Mouse (Mus musculus): Measurements from ENCODE around the gene Adgrg1. TPM values are rescaled to one million over a fixed set of nuclear protein-coding genes. Genes with fewer than 3 reads are reported as not detected.
"Not testable (repeated sequence)": the region's sequence is repeated elsewhere in the genome, so short reads cannot be mapped to it uniquely, and the experiment has no call there.

Gene Adgrg1
- polyA plus RNA-seq, 1 experiment from 2014 or later, result 33.8 TPM

- no peak overlapping the region for H3K27ac ChIP-seq (ENCODE audit: low read depth)
- H3K4me1 ChIP-seq (ENCODE audit: insufficient read depth), result no peaks in the 10 kb centered on the region
- H3K36me3 ChIP-seq (ENCODE audit: insufficient read depth), result no peaks in the 10 kb centered on the region
- no peak overlapping the region for H3K4me3 ChIP-seq (ENCODE audit: low read depth, low read length)
- H3K27me3 ChIP-seq (ENCODE audit: insufficient read depth, low read length), result no peaks in the 10 kb centered on the region
- H3K9ac ChIP-seq, result no peak overlapping the region
- no peaks in the 10 kb centered on the region for H3K9me3 ChIP-seq (ENCODE audit: low read depth, low read length)
- H3K4me2 ChIP-seq, result no peak overlapping the region
- ATAC-seq (ENCODE audit: insufficient read depth) (no peak), DNase-seq (peak; percentile 43)
- TF ChIP-seq CTCF (IDR thresholded peaks at IDR 0.05; ENCODE audit: low read depth), result peak; percentile 67
- WGBS, result 68% methylated on average over 2 of the region's 2 CpGs
Measured at GRCm38 (mm10) chr8:95025421-95025820, 50.9 kb downstream of the Adgrg1 start.

- 50% methylated on average over 7 of the region's 7 CpGs for WGBS
- H3K4me1 ChIP-seq (ENCODE audit: insufficient read depth); H3K36me3 ChIP-seq (ENCODE audit: insufficient read depth); H3K9me3 ChIP-seq (ENCODE audit: low read depth, low read length); H3K4me2 ChIP-seq; H3K4me3 ChIP-seq (ENCODE audit: low read depth, low read length); ATAC-seq (ENCODE audit: insufficient read depth); H3K9ac ChIP-seq; H3K27ac ChIP-seq (ENCODE audit: low read depth); H3K27me3 ChIP-seq (ENCODE audit: insufficient read depth, low read length): not testable (repeated sequence)
- DNase-seq, result peak; percentile 84
Measured at GRCm38 (mm10) chr8:95028391-95028790, 53.8 kb downstream of the Adgrg1 start.

- Histone ChIP-seq H3K4me1 (ENCODE audit: insufficient read depth) (no peaks in the 10 kb centered on the region), H3K36me3 (ENCODE audit: insufficient read depth) (no peaks in the 10 kb centered on the region), H3K27me3 (ENCODE audit: insufficient read depth, low read length) (no peaks in the 10 kb centered on the region), H3K4me2 (no peak overlapping the region), H3K27ac (ENCODE audit: low read depth) (no peak overlapping the region), H3K4me3 (ENCODE audit: low read depth, low read length) (no peak overlapping the region), H3K9me3 (ENCODE audit: low read depth, low read length) (no peaks in the 10 kb centered on the region), H3K9ac (no peak overlapping the region)
- DNase-seq (peak; percentile 56), ATAC-seq (ENCODE audit: insufficient read depth) (peak; percentile 92)
- WGBS, result 54% methylated on average over 7 of the region's 7 CpGs
- no peak for TF ChIP-seq CTCF (IDR thresholded peaks at IDR 0.05; ENCODE audit: low read depth)
Measured at GRCm38 (mm10) chr8:95037106-95037925, 62.8 kb downstream of the Adgrg1 start.

DNA sequence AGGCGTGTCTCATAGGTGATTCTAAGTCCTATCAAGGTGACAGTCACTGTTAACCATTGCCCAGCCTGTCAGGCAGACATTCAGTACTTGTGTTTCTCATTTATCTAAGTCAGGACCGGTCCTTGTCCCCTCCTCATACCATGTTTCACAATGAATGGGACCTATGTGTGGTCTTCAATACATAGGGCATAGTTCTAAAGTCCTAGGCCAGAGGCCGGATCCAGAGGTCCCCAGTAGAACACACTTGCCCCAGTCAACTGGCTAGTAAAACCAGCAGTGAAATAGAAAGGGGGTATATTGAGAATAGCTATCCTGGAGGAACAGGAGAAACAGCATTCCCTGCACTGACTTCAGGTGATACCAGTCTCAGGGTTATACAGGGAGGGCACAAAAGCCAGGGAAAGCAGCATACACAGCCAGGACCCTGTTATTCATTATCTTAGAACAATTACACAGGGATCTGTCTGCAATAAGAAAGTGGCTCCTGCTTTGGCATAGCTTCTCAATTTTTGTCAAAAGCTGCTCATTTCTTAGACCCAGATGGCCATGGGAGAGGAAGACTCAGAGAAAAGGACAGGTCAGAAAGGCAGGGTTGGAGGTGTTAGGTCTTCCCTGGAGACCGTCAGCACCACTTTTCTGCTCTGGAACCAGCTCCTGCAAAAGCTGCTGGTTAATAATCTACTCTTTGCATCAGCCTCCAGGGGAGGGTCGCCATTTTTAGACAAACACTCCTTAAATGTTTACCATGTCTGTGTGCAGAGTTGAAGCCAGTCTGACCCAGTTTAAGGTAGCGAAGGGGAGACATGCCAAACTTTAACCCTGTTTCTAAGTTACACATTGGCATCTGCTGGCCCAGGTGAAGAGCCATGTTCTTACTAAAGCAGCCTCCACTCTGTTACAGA lies 67.6 kb downstream of the Adgrg1 start:
- no peak for TF ChIP-seq CTCF (IDR thresholded peaks at IDR 0.05; ENCODE audit: low read depth)
- no peaks in the 10 kb centered on the region for H3K9me3 ChIP-seq (ENCODE audit: low read depth, low read length)
- no peaks in the 10 kb centered on the region for H3K36me3 ChIP-seq (ENCODE audit: insufficient read depth)
- no peak overlapping the region for H3K4me3 ChIP-seq (ENCODE audit: low read depth, low read length)
- no peak overlapping the region for H3K9ac ChIP-seq
- H3K4me1 ChIP-seq (ENCODE audit: insufficient read depth), result no peaks in the 10 kb centered on the region
- peak overlapping the region; percentile 5; the same call in 1 of the 2 replicates for H3K4me2 ChIP-seq
- 39% methylated on average over 6 of the region's 6 CpGs for WGBS
- ATAC-seq (ENCODE audit: insufficient read depth), result peak; percentile 79
- H3K27ac ChIP-seq (ENCODE audit: low read depth), result peak overlapping the region; percentile 85
- no peaks in the 10 kb centered on the region for H3K27me3 ChIP-seq (ENCODE audit: insufficient read depth, low read length)
- peak; percentile 55 for DNase-seq

- ATAC-seq (ENCODE audit: insufficient read depth) (no peak), DNase-seq (no peak)
Measured at GRCm38 (mm10) chr8:95044811-95045210, 70.3 kb downstream of the Adgrg1 start.

DNA sequence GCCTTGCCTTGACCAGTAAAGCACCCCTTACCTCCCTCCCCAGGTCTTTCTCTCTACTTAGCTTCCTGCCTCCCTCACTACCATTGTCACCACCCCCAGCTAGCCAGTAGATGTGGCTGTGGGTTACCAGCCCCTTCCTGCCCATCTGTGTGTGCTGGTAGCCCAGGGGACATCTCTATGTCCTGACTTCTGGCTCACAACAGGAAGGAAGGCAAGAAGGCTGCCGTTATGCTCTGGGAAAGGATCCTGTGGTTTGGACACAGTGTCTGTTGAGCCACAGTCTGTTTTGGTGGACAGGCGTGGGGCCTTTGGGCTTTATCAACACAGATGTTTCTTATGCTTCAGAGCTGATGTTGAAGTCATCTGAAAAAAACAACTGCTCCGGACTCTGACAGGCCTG lies 72.4 kb downstream of the Adgrg1 start:
- TF ChIP-seq CTCF (IDR thresholded peaks at IDR 0.05; ENCODE audit: low read depth), result no peak

More at GRCm38 (mm10) chr8:95044811-95045210, 70.3 kb downstream of the Adgrg1 start:
- Histone ChIP-seq H3K9ac (no peak overlapping the region), H3K4me3 (ENCODE audit: low read depth, low read length) (no peak overlapping the region), H3K4me2 (no peak overlapping the region), H3K4me1 (ENCODE audit: insufficient read depth) (no peaks in the 10 kb centered on the region), H3K27ac (ENCODE audit: low read depth) (no peak overlapping the region), H3K9me3 (ENCODE audit: low read depth, low read length) (no peaks in the 10 kb centered on the region), H3K36me3 (ENCODE audit: insufficient read depth) (no peaks in the 10 kb centered on the region), H3K27me3 (ENCODE audit: insufficient read depth, low read length) (no peaks in the 10 kb centered on the region)
- 46% methylated on average over 4 of the region's 4 CpGs for WGBS
- TF ChIP-seq CTCF (IDR thresholded peaks at IDR 0.05; ENCODE audit: low read depth), result no peak

More for the DNA sequence above, 72.4 kb downstream of the Adgrg1 start:
- H3K27me3 ChIP-seq (ENCODE audit: insufficient read depth, low read length), result no peaks in the 10 kb centered on the region
- no peaks in the 10 kb centered on the region for H3K36me3 ChIP-seq (ENCODE audit: insufficient read depth)
- no peak overlapping the region for H3K9ac ChIP-seq
- no peak overlapping the region for H3K4me2 ChIP-seq
- no peaks in the 10 kb centered on the region for H3K4me1 ChIP-seq (ENCODE audit: insufficient read depth)
- DNase-seq, result no peak
- ATAC-seq (ENCODE audit: insufficient read depth), result no peak
- H3K9me3 ChIP-seq (ENCODE audit: low read depth, low read length), result no peaks in the 10 kb centered on the region
- H3K27ac ChIP-seq (ENCODE audit: low read depth), result no peak overlapping the region
- H3K4me3 ChIP-seq (ENCODE audit: low read depth, low read length), result no peak overlapping the region
- WGBS, result 49% methylated on average over 3 of the region's 3 CpGs

Data from lung, embryonic 14.5 days (tissue).